Mouse (Mus musculus) heart, embryonic 10.5 days (tissue): ENCODE measurements around the gene Gm7075. TPM values are rescaled to one million over a fixed set of nuclear protein-coding genes. Genes with fewer than 3 reads are reported as not detected.

Source experiments
- DNase-seq: peaks from one replicate; pipeline ENCODE4 v3.0.0-alpha.2; 2017; ENCODE audit warnings: low spot score
- H3K27ac ChIP-seq: fragments of 300-500 bp; sonication (generic); 2 replicates; pipeline ENCODE4 v1.5.1; 2016; ENCODE audit warnings: mild to moderate bottlenecking
- H3K27me3 ChIP-seq: fragments of 300-500 bp; sonication (generic); 2 replicates; pipeline ENCODE4 v1.6.1; 2016; ENCODE audit warnings: mild to moderate bottlenecking; ENCODE audit not compliant: poor library complexity, insufficient read depth, severe bottlenecking
- H3K36me3 ChIP-seq: fragments of 300-500 bp; sonication (generic); 2 replicates; pipeline ENCODE4 v1.6.1; 2016; ENCODE audit warnings: mild to moderate bottlenecking, moderate library complexity
- H3K4me1 ChIP-seq: fragments of 300-500 bp; sonication (generic); 2 replicates; pipeline ENCODE4 v1.6.1; 2016; ENCODE audit warnings: mild to moderate bottlenecking
- H3K4me3 ChIP-seq: fragments of 300-500 bp; sonication (generic); 2 replicates; pipeline ENCODE4 v1.5.1; 2016; ENCODE audit warnings: mild to moderate bottlenecking, moderate library complexity
- H3K9me3 ChIP-seq: fragments of 300-500 bp; sonication (generic); 2 replicates; pipeline ENCODE4 v1.6.1; 2016; ENCODE audit warnings: mild to moderate bottlenecking, moderate library complexity
- WGBS: fragments of 180-500 bp; shearing (Covaris S2); methylation state at CpG from one replicate; pipeline ENCODE4 v1.1.7; 2016; 5-methylcytosine and 5-hydroxymethylcytosine counted together
- polyA plus RNA-seq: library from polyadenylated mRNA; unstranded; fragments of >200 nt; fragmentation: Nextera tagmentation; extraction: Ambion mirVana; gene quantifications from 2 replicates; pipeline ENCODE4 v1.2.1, GENCODE M21; 2016

Gene Gm7075
- polyA plus RNA-seq, 1 experiment from 2014 or later = not detected

- H3K4me3 ChIP-seq = no peak overlapping the region
These were observed 44.1 kb downstream of the Gm7075 start for GRCm38 (mm10) chr10:63377468-63377867.

GRCm38 (mm10) chr10:63376303-63376702, 45.3 kb downstream of the Gm7075 start:
- Histone ChIP-seq H3K9me3 (no peaks in the 10 kb centered on the region), H3K27ac (no peak overlapping the region), H3K36me3 (no peaks in the 10 kb centered on the region), H3K4me1 (no peaks in the 10 kb centered on the region), H3K27me3 (no peaks in the 10 kb centered on the region), H3K4me3 (no peak overlapping the region)
- WGBS = 83% methylated on average over 5 of the region's 5 CpGs
- DNase-seq = no peak

More at GRCm38 (mm10) chr10:63377468-63377867, 44.1 kb downstream of the Gm7075 start:
- Histone ChIP-seq H3K27me3 (no peaks in the 10 kb centered on the region), H3K36me3 (no peaks in the 10 kb centered on the region), H3K27ac (no peak overlapping the region), H3K9me3 (no peaks in the 10 kb centered on the region), H3K4me1 (no peaks in the 10 kb centered on the region)
- no peak for DNase-seq
- WGBS = 22% methylated on average over 9 of the region's 9 CpGs

Other genes starting within 250 kb of the Gm7075 start
- gene Mypn, start 217.8 kb downstream of the Gm7075 start, polyA plus RNA-seq = 1.0 and 4.2 TPM in 2 replicates
- 36.0 and 38.4 TPM in 2 replicates for gene Herc4, start 178.0 kb downstream of the Gm7075 start, polyA plus RNA-seq
- 2.4 and 5.2 TPM in 2 replicates for gene Sirt1, start 40.1 kb downstream of the Gm7075 start, polyA plus RNA-seq
- gene Dnajc12, start 39.3 kb downstream of the Gm7075 start, polyA plus RNA-seq = 6.7 and 10.8 TPM in 2 replicates
- gene Ctnna3, start 8.3 kb upstream of the Gm7075 start, polyA plus RNA-seq = 14.2 and 22.7 TPM in 2 replicates